Mouse (Mus musculus) cerebellum, adult 2 months (tissue): ENCODE measurements around the gene Decr2. TPM values are rescaled to one million over a fixed set of nuclear protein-coding genes. Genes with fewer than 3 reads are reported as not detected.
"Not testable (repeated sequence)": the region's sequence is repeated elsewhere in the genome, so short reads cannot be mapped to it uniquely, and the experiment has no call there.

Experiments used
- DNase-seq, 2 experiments: peaks; one replicate each; pipeline ENCODE4 v3.0.0; 2021
- H3K27ac ChIP-seq: fragments of 200-500 bp; 2 replicates; pipeline ENCODE4 v1.5.1; 2012; ENCODE audit warnings: low read length, control low read depth, inconsistent platforms; ENCODE audit not compliant: insufficient read depth
- H3K27me3 ChIP-seq: fragments of 200-500 bp; 2 replicates; pipeline ENCODE4 v1.6.1; 2012; ENCODE audit warnings: inconsistent platforms, mild to moderate bottlenecking, low read length, moderate library complexity; ENCODE audit not compliant: control insufficient read depth, insufficient read depth
- H3K4me1 ChIP-seq: fragments of 200-500 bp; 2 replicates; pipeline ENCODE4 v1.6.1; 2011; ENCODE audit warnings: low read length; ENCODE audit not compliant: control insufficient read depth, insufficient read depth
- H3K4me3 ChIP-seq: fragments of 200-500 bp; replicated peaks from 2 replicates; pipeline ENCODE3; 2011; ENCODE audit warnings: mild to moderate bottlenecking, low read depth, low read length, control low read depth; ENCODE audit not compliant: insufficient read depth
- CTCF ChIP-seq: fragments of 200-500 bp; IDR thresholded peaks from 2 replicates; pipeline ENCODE4 v1.5.1; 2011; ENCODE audit warnings: low read depth, mild to moderate bottlenecking, control low read depth, low read length, moderate library complexity, borderline replicate concordance; ENCODE audit not compliant: insufficient read depth
- POLR2A ChIP-seq: fragments of 200-500 bp; IDR thresholded peaks from 2 replicates; pipeline ENCODE4 v1.6.1; 2011; ENCODE audit warnings: low read length, control low read depth, borderline replicate concordance; ENCODE audit not compliant: insufficient read depth
- WGBS: fragments of 180-500 bp; shearing (Covaris S2); methylation state at CpG from one replicate; pipeline ENCODE4 v1.1.7; 2018; 5-methylcytosine and 5-hydroxymethylcytosine counted together
- polyA plus RNA-seq: library from polyadenylated mRNA; depleted of rRNA; stranded (reverse); fragments of >200 nt; gene quantifications from 2 replicates; pipeline ENCODE4 v1.2.3, GENCODE M21; 2012

Gene Decr2
- polyA plus RNA-seq, 1 experiment = 39.5 TPM

GRCm38 (mm10) chr17:26046253-26046997 lies 43.7 kb downstream of the Decr2 start:
- H3K4me3 ChIP-seq = no peak overlapping the region
- peaks cover 39% of the 10 kb centered on the region for H3K4me1 ChIP-seq
- peak; percentile 67 to 80 for DNase-seq
- no peaks in the 10 kb centered on the region for H3K27me3 ChIP-seq
- peak overlapping the region; percentile 82 for H3K27ac ChIP-seq
- no peak for TF ChIP-seq POLR2A
- TF ChIP-seq CTCF = no peak
- WGBS = 13% methylated on average over 10 of the region's 10 CpGs

GRCm38 (mm10) chr17:26045285-26045684 lies 44.9 kb downstream of the Decr2 start:
- DNase-seq = no peak
- Histone ChIP-seq H3K4me3 (no peak overlapping the region), H3K27me3 (no peaks in the 10 kb centered on the region), H3K4me1 (peaks cover 41% of the 10 kb centered on the region), H3K27ac (peak overlapping the region; percentile 64; the same call in 1 of the 2 replicates)
- no peak for TF ChIP-seq POLR2A
- no peak for TF ChIP-seq CTCF
- 23% methylated on average over 4 of the region's 4 CpGs for WGBS

GRCm38 (mm10) chr17:26043249-26043636 lies 46.9 kb downstream of the Decr2 start:
- H3K4me3 ChIP-seq = no peak overlapping the region
- 3% methylated on average over 5 of the region's 5 CpGs for WGBS
- DNase-seq = peak; percentile 89 to 90
- no peak for TF ChIP-seq CTCF
- TF ChIP-seq POLR2A = no peak
- H3K27me3 ChIP-seq = no peaks in the 10 kb centered on the region
- H3K4me1 ChIP-seq = peaks cover 41% of the 10 kb centered on the region
- peak overlapping the region; percentile 77 for H3K27ac ChIP-seq

GRCm38 (mm10) chr17:26042599-26043248 lies 47.4 kb downstream of the Decr2 start:
- peaks cover 43% of the 10 kb centered on the region for H3K4me1 ChIP-seq
- H3K4me3 ChIP-seq = no peak overlapping the region
- no peak for TF ChIP-seq POLR2A
- TF ChIP-seq CTCF = no peak
- WGBS = 15% methylated on average over 13 of the region's 13 CpGs
- H3K27me3 ChIP-seq = no peaks in the 10 kb centered on the region
- H3K27ac ChIP-seq = peak overlapping the region; percentile 77
- peak in 1 of 2 experiments; percentile 75 for DNase-seq

- H3K4me3 ChIP-seq = no peak overlapping the region
- peak; percentile 75 to 82 for DNase-seq
- peak; percentile 95 for TF ChIP-seq CTCF
- no peak for TF ChIP-seq POLR2A
- WGBS = 24% methylated on average over 9 of the region's 9 CpGs
- H3K27me3 ChIP-seq = no peaks in the 10 kb centered on the region
- peak overlapping the region; percentile 44 for H3K27ac ChIP-seq
- peaks cover 34% of the 10 kb centered on the region for H3K4me1 ChIP-seq
Observed at GRCm38 (mm10) chr17:26041111-26041802, 48.9 kb downstream of the Decr2 start.

- not testable (repeated sequence) for H3K27me3 ChIP-seq, DNase-seq, H3K4me3 ChIP-seq
- WGBS = 76% methylated on average over 8 of the region's 8 CpGs
- Histone ChIP-seq H3K4me1 (peaks cover 29% of the 10 kb centered on the region), H3K27ac (0 out of 2 replicates have a peak overlapping the region, but pooled peaks have one; percentile 20)
Observed at GRCm38 (mm10) chr17:26040711-26041110, 49.4 kb downstream of the Decr2 start.

GRCm38 (mm10) chr17:26032037-26032436 lies 58.1 kb downstream of the Decr2 start:
- Histone ChIP-seq H3K27ac (peak overlapping the region; percentile 23), H3K27me3 (no peaks in the 10 kb centered on the region), H3K4me1 (peaks cover 31% of the 10 kb centered on the region), H3K4me3 (no peak overlapping the region)
- peak in 1 of 2 experiments; percentile 52 for DNase-seq
- TF ChIP-seq CTCF = no peak
- TF ChIP-seq POLR2A = no peak
- 42% methylated on average over 6 of the region's 6 CpGs for WGBS
